Comparison of ENCODE assay signal across 8 mouse cellular contexts in genomic region chr5:149412194-149412575, GRCm38 (mm10). TPM values are rescaled to one million over a fixed set of nuclear protein-coding genes. Genes with fewer than 3 reads are reported as not detected.
DNase-seq lines count a peak whose midpoint lies in the region; ATAC-seq and TF ChIP-seq lines count a peak whose summit lies in the region.

No protein-coding gene starts in this region.

- H3K27ac ChIP-seq in testis, adult 2 months (ENCODE audit: control insufficient read depth, insufficient read depth, low read depth, low read length): no peak overlapping the region
- no peak overlapping the region for H3K27ac ChIP-seq in liver, embryonic 11.5 days (ENCODE audit: low read depth, low read length)
- H3K27ac ChIP-seq in stomach, postnatal 0 days (replicated peaks): no peak overlapping the region

- TF ChIP-seq POLR2A in testis, adult 2 months (IDR thresholded peaks at IDR 0.05; ENCODE audit: control insufficient read depth, low read depth, low read length): no peak

- H3K9me3 ChIP-seq in liver, embryonic 11.5 days (ENCODE audit: control insufficient read depth, low read length): no peaks in the 10 kb centered on the region
- no peaks in the 10 kb centered on the region for H3K9me3 ChIP-seq in stomach, postnatal 0 days (ENCODE audit: control insufficient read depth, low read length)

- no peak for TF ChIP-seq CTCF in testis, adult 2 months (IDR thresholded peaks at IDR 0.05; ENCODE audit: control insufficient read depth, insufficient read depth, insufficient replicate concordance, low read depth, low read length)
- TF ChIP-seq CTCF in stomach, postnatal 0 days (IDR thresholded peaks at IDR 0.05; ENCODE audit: low read depth): no peak

- H3K4me3 ChIP-seq in testis, adult 2 months (ENCODE audit: control insufficient read depth, low read depth, low read length): peak overlapping the region; percentile 33
- H3K4me3 ChIP-seq in liver, embryonic 11.5 days (ENCODE audit: low read depth, low read length): peak overlapping the region; percentile 38
- H3K4me3 ChIP-seq in stomach, postnatal 0 days (ENCODE audit: low read depth, low read length): peak overlapping the region; percentile 41

- H3K9ac ChIP-seq in liver, embryonic 11.5 days (ENCODE audit: low read depth, low read length): no peak overlapping the region
- H3K9ac ChIP-seq in stomach, postnatal 0 days (ENCODE audit: low read length): peak overlapping the region; percentile 66

- H3K4me1 ChIP-seq in testis, adult 2 months (ENCODE audit: control insufficient read depth, insufficient read depth, low read length): peaks cover 8% of the 10 kb centered on the region
- H3K4me1 ChIP-seq in liver, embryonic 11.5 days (replicated peaks; ENCODE audit: control insufficient read depth, insufficient read depth, low read length): peaks cover 7% of the 10 kb centered on the region
- no peaks in the 10 kb centered on the region; the same call in 1 of the 2 replicates for H3K4me1 ChIP-seq in stomach, postnatal 0 days (replicated peaks; ENCODE audit: control insufficient read depth, insufficient read depth)

- peak; percentile 92 for DNase-seq in heart, adult 11 months
- DNase-seq in heart, adult 9 months (ENCODE audit: low spot score in 2 of 2): no peak
- no peak for DNase-seq in testis, postnatal 10 days (ENCODE audit: low spot score)
- no peak for DNase-seq in liver, embryonic 11.5 days (ENCODE audit: low spot score)
- no peak for DNase-seq in stomach, postnatal 0 days (ENCODE audit: low spot score)
- DNase-seq in spleen, postnatal 36 days (ENCODE audit: low spot score in 2 of 2): no peak
- no peak for DNase-seq in spleen, postnatal 14 days (ENCODE audit: low spot score in 2 of 2)

- TF ChIP-seq EP300 in stomach, postnatal 0 days (optimal IDR thresholded peaks at IDR 0.05): no peak

- no peak for ATAC-seq in liver, embryonic 11.5 days (replicated peaks; ENCODE audit: low FRiP score)
- ATAC-seq in stomach, postnatal 0 days (ENCODE audit: low FRiP score, low TSS enrichment): peak; percentile 17; the same call in 1 of the 2 replicates

- H3K36me3 ChIP-seq in testis, adult 2 months (ENCODE audit: control insufficient read depth, insufficient read depth, low read length): no peaks in the 10 kb centered on the region
- H3K36me3 ChIP-seq in liver, embryonic 11.5 days (ENCODE audit: control insufficient read depth, insufficient read depth, low read length): no peaks in the 10 kb centered on the region
- no peaks in the 10 kb centered on the region for H3K36me3 ChIP-seq in stomach, postnatal 0 days (ENCODE audit: control insufficient read depth, insufficient read depth, low read length)

- H3K4me2 ChIP-seq in liver, embryonic 11.5 days: peak overlapping the region; percentile 63
- H3K4me2 ChIP-seq in stomach, postnatal 0 days (replicated peaks; ENCODE audit: low read depth): peak overlapping the region; percentile 67

- WGBS in liver, embryonic 11.5 days: 37% methylated on average over 11 of the region's 11 CpGs
- WGBS in stomach, postnatal 0 days: 37% methylated on average over 11 of the region's 11 CpGs

- no peaks in the 10 kb centered on the region for H3K27me3 ChIP-seq in testis, adult 2 months (ENCODE audit: control insufficient read depth, insufficient read depth, low read length)
- H3K27me3 ChIP-seq in liver, embryonic 11.5 days (replicated peaks; ENCODE audit: control insufficient read depth, insufficient read depth, low read length): peaks cover 20% of the 10 kb centered on the region
- H3K27me3 ChIP-seq in stomach, postnatal 0 days (ENCODE audit: control insufficient read depth, insufficient read depth, low read length): no peaks in the 10 kb centered on the region

RNA-seq across cellular contexts. Expression of gene Medag, which starts 0.6 kb away (rescaled TPM):
- polyA plus RNA-seq in testis, adult 2 months (2012; rRNA removed): 0.37 and 0.41 TPM in 2 replicates
- polyA plus RNA-seq in liver, embryonic 11.5 days (2014; fragmentation: Nextera tagmentation; extraction: Ambion mirVana): 0.75 and 1.2 TPM in 2 replicates
- polyA plus RNA-seq in stomach, postnatal 0 days (2015; fragmentation: Nextera tagmentation; extraction: Ambion mirVana): 3.4 and 4.1 TPM in 2 replicates

RNA-seq across cellular contexts. Expression of gene Tex26, which starts 27.3 kb away (rescaled TPM):
- 30.1 and 35.9 TPM in 2 replicates for polyA plus RNA-seq in testis, adult 2 months (2012; rRNA removed)
- polyA plus RNA-seq in liver, embryonic 11.5 days (2014; fragmentation: Nextera tagmentation; extraction: Ambion mirVana): 0.48 and 0.62 TPM in 2 replicates
- polyA plus RNA-seq in stomach, postnatal 0 days (2015; fragmentation: Nextera tagmentation; extraction: Ambion mirVana): 0.27 and 0.61 TPM in 2 replicates

Comparison
In these comparisons a context has a peak if more than half of its experiments do, and no peak if none do; other contexts are left out.
1. RNA of gene Tex26, which starts 27.3 kb away (polyA plus RNA-seq): 30.1 to 35.9 TPM in testis, adult 2 months; 0.48 to 0.62 TPM in liver, embryonic 11.5 days and 0.27 to 0.61 TPM in stomach, postnatal 0 days; every median in the first group is over 10 times any median in the second.
2. Peak in every context shown above with its lines, with median percentiles within 50 percentile points of each other: H3K4me3 ChIP-seq.